Mouse (Mus musculus) spleen, postnatal 0 days (tissue): ENCODE measurements around the gene Mdn1. TPM values are rescaled to one million over a fixed set of nuclear protein-coding genes. Genes with fewer than 3 reads are reported as not detected.

Experiments used
- polyA plus RNA-seq: library from polyadenylated mRNA; unstranded; fragments of >200 nt; fragmentation: Nextera tagmentation; extraction: Ambion mirVana; gene quantifications from 2 replicates; pipeline ENCODE4 v1.2.1, GENCODE M21; 2015

The Mdn1 gene
- 9.2 and 12.3 TPM in 2 replicates for polyA plus RNA-seq

GRCm38 (mm10) chr4:32656918-32657662 is at the start of gene Mdn1:
Mdn1 (plus strand) TSS chr4:32657119.

GRCm38 (mm10) chr4:32615034-32615881 is 41.7 kb upstream of the Mdn1 start, which contains the start of gene Casp8ap2:
Casp8ap2 (plus strand) TSS chr4:32615451.

GRCm38 (mm10) chr4:32799966-32800576 is 143.2 kb downstream of the Mdn1 start, which contains the start of gene Lyrm2:
Lyrm2 (plus strand) TSS chr4:32800253.

Other genes with a start within 250 kb of the Mdn1 start
- gene Gja10, start 54.4 kb upstream of the Mdn1 start, polyA plus RNA-seq: not detected in 2 replicates
- gene Casp8ap2, start 41.7 kb upstream of the Mdn1 start, polyA plus RNA-seq: 43.3 and 46.3 TPM in 2 replicates
- 65.0 and 69.7 TPM in 2 replicates for gene Lyrm2, start 143.1 kb downstream of the Mdn1 start, polyA plus RNA-seq